Mouse (Mus musculus): ENCODE data around the gene Spryd7. TPM values are rescaled to one million over a fixed set of nuclear protein-coding genes. Genes with fewer than 3 reads are reported as not detected.
A peak's percentile ranks its signal among the peaks of the same experiment; 100 is the strongest.
"Not testable (repeated sequence)": the region's sequence is repeated elsewhere in the genome, so short reads cannot be mapped to it uniquely, and the experiment has no call there.

Gene Spryd7
- polyA plus RNA-seq (2014; fragmentation: Nextera tagmentation; extraction: Ambion mirVana) = 25.7 and 27.8 TPM in 2 replicates

DNA sequence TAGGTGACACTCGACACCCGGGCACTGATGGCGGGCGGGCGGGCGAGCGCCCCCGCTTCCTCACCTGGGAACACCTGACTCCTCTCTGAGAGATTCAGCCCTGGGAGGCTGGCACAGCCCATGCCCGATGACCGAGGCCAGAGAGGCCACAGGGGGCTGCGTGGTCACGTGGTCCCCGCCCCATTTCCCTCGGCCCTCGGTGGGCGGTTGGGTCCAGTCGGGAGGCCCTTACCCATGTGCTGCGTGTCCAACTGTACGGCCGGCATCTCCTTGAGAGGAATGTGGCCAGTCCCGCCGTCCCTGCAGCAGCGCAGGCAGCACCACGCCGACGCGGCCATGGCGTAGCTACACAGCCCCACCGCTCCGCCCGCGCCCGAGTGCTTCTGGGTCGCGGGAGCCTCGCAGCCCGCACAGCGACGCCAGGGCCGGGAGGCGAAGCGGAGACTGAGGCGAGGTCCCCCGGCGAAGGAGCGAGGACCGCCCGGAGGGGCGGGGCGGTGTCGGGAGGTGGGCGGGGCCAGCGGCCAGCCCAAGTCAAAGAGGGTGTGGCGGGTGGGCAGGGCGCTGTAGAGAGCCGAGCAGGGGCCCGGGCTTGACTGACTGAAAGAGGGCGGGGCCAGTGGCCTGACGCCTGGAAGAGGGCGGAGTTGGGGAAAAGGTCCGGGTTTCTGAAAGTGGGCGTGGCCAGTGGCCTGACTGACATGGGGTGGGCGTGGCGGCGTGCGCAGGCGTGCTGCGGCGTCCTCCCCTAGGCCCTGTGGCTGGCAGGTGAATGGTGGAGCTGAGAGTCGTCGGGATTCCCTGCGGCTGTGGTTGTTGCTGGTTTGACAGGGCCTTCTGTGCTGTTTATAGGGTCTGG, at the start of gene Spryd7:
Gene Spryd7, minus strand, starts transcription at position 598 of the 859 bp plus-strand sequence.
- Histone ChIP-seq H3K9ac (ENCODE audit: low read depth, low read length) (peak within 1 kb of the TSS; percentile 69), H3K4me2 (ENCODE audit: low read depth, low read length) (peak within 1 kb of the TSS; percentile 92), H3K4me3 (ENCODE audit: low read depth, low read length) (peak within 1 kb of the TSS; percentile 63), H3K4me1 (ENCODE audit: control insufficient read depth, insufficient read depth, low read length) (no peaks in the 10 kb centered on the region), H3K27me3 (replicated peaks; ENCODE audit: control insufficient read depth, insufficient read depth, low read length) (no peaks in the 10 kb centered on the region), H3K27ac (replicated peaks; ENCODE audit: low read depth, low read length) (peak within 1 kb of the TSS; percentile 70), H3K36me3 (ENCODE audit: control insufficient read depth, insufficient read depth, low read length) (no peaks in the 10 kb centered on the region), H3K9me3 (ENCODE audit: control insufficient read depth, low read length) (0 out of 2 replicates have a peak, but pooled peaks cover under 1% of the 10 kb centered on the region)
- WGBS = 0% methylated on average over 26 of the region's 72 CpGs
- DNase-seq (ENCODE audit: low spot score) (peak; percentile 99), ATAC-seq (ENCODE audit: low read depth) (peak; percentile 98)

DNA sequence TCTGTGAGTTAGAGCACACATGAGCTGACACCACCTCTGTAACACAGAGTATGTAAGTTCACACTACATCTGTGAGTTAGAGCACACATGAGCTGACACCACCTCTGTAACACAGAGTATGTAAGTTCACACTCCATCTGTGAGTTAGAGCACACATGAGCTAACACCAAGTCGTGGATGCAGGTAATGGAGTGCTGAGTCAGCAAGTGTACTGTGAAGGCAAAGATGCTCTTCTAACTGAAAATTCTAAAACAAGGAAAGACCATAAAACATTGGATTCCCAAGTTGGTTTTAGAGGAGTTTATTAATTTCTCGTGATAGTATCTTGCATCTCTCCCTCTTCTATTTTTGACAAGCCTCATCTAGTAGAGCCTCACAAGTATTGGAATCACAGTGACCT, 49.4 kb upstream of the Spryd7 start:
- not testable (repeated sequence) for H3K4me1 ChIP-seq (ENCODE audit: control insufficient read depth, insufficient read depth, low read length)
- WGBS = 87% methylated on average over 2 of the region's 2 CpGs
- peaks cover 41% of the 10 kb centered on the region for H3K36me3 ChIP-seq (ENCODE audit: control insufficient read depth, insufficient read depth, low read length)

DNA sequence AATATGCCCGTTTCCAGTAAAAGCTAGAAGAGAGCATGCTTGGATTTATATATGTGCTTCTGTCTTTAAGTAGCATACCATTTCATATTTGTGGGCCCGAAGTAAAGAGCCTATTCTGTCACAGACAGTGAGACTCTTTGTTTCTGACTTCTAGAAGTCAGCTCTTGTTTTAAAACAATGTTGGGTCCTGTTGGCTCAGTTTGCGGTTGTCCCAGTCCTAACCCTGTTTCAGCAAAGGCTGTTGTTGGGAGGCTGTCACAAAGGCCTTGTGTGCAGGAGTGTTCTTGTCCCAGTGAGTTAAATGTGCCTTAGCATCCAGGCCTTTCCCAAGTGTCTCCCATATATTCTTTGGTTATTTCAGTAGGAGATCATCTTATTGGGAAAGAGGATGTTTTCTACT, 47.4 kb upstream of the Spryd7 start:
- Histone ChIP-seq H3K27ac (replicated peaks; ENCODE audit: low read depth, low read length) (no peak overlapping the region), H3K4me1 (ENCODE audit: control insufficient read depth, insufficient read depth, low read length) (peaks cover 12% of the 10 kb centered on the region; the same call in 1 of the 2 replicates), H3K4me2 (ENCODE audit: low read depth, low read length) (no peak overlapping the region), H3K9ac (ENCODE audit: low read depth, low read length) (no peak overlapping the region), H3K4me3 (ENCODE audit: low read depth, low read length) (no peak overlapping the region), H3K9me3 (ENCODE audit: control insufficient read depth, low read length) (no peaks in the 10 kb centered on the region), H3K27me3 (replicated peaks; ENCODE audit: control insufficient read depth, insufficient read depth, low read length) (no peaks in the 10 kb centered on the region), H3K36me3 (ENCODE audit: control insufficient read depth, insufficient read depth, low read length) (peaks cover 41% of the 10 kb centered on the region)
- ATAC-seq (ENCODE audit: low read depth) (no peak), DNase-seq (ENCODE audit: low spot score) (no peak)
- WGBS = 71% methylated on average over 3 of the region's 3 CpGs

More for the DNA sequence above, 49.4 kb upstream of the Spryd7 start:
- H3K9me3 ChIP-seq (ENCODE audit: control insufficient read depth, low read length); DNase-seq (ENCODE audit: low spot score); H3K9ac ChIP-seq (ENCODE audit: low read depth, low read length); H3K4me3 ChIP-seq (ENCODE audit: low read depth, low read length); H3K27ac ChIP-seq (replicated peaks; ENCODE audit: low read depth, low read length); H3K4me2 ChIP-seq (ENCODE audit: low read depth, low read length); H3K27me3 ChIP-seq (replicated peaks; ENCODE audit: control insufficient read depth, insufficient read depth, low read length); ATAC-seq (ENCODE audit: low read depth): not testable (repeated sequence)

DNA sequence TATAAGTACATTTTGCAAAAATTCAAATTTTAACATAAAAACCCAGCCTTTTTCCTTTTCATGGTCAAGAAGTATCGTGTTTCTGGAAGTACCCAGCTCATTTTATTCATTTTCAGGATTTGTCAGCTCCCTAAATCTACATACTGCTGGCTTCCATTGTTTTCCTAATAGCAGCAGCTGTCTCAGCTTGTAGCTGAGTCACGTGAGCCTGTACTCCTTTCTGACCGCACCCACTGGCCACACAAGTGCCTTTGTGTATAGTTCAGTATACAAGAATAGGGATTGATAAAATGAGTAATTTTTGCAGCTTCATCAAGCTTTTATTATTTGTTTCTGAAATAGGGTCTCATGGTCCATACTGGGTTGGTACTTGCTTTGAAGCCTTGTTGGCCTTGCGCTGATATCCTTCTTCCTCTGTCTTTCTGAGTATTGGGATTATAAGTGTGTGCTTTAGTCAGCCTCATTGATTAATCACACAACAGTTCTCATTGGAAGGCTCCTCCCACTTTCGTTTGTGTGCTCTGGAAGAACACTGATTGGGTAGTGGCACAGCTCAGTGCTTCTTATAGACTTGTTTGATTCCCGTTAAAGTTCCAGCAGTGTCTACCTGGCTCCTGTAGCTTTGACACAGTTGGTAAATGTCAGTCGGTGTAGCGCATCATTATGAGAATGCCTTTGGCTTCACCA, 46.5 kb upstream of the Spryd7 start:
- H3K9ac ChIP-seq (ENCODE audit: low read depth, low read length) = no peak overlapping the region
- peaks cover 41% of the 10 kb centered on the region for H3K36me3 ChIP-seq (ENCODE audit: control insufficient read depth, insufficient read depth, low read length)
- DNase-seq (ENCODE audit: low spot score) (peak; percentile 75), ATAC-seq (ENCODE audit: low read depth) (no peak)
- no peak overlapping the region for H3K27ac ChIP-seq (replicated peaks; ENCODE audit: low read depth, low read length)
- H3K9me3 ChIP-seq (ENCODE audit: control insufficient read depth, low read length) = no peaks in the 10 kb centered on the region
- no peak overlapping the region for H3K4me2 ChIP-seq (ENCODE audit: low read depth, low read length)
- WGBS = 77% methylated on average over 8 of the region's 8 CpGs
- H3K4me1 ChIP-seq (ENCODE audit: control insufficient read depth, insufficient read depth, low read length) = peaks cover 12% of the 10 kb centered on the region; the same call in 1 of the 2 replicates
- no peaks in the 10 kb centered on the region for H3K27me3 ChIP-seq (replicated peaks; ENCODE audit: control insufficient read depth, insufficient read depth, low read length)
- H3K4me3 ChIP-seq (ENCODE audit: low read depth, low read length) = no peak overlapping the region

DNA sequence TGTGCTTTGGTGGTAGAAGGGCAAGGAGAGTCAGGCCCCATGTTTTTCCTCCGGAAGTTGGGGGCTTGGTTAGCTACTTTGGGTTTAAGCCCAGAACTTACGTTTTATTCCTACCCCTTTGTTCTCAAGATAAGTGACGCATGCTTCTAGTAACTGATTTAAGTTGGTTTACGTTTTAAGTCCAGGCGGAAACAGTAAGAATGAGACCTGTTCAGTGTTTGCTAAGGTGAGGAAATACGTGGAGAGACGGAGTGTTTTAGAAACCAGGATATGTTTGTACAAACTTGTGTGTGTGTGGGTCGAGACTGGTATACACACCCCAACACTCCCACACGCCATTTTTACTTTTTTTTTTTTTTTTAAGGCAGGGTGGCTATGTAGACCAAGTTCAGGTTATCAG, 44.7 kb upstream of the Spryd7 start:
- DNase-seq (ENCODE audit: low spot score) (no peak), ATAC-seq (ENCODE audit: low read depth) (no peak)
- 79% methylated on average over 9 of the region's 9 CpGs for WGBS
- H3K27me3 ChIP-seq (replicated peaks; ENCODE audit: control insufficient read depth, insufficient read depth, low read length) = no peaks in the 10 kb centered on the region
- peaks cover 36% of the 10 kb centered on the region for H3K36me3 ChIP-seq (ENCODE audit: control insufficient read depth, insufficient read depth, low read length)
- H3K4me2 ChIP-seq (ENCODE audit: low read depth, low read length) = peak overlapping the region; percentile 62; the same call in 1 of the 2 replicates
- H3K4me1 ChIP-seq (ENCODE audit: control insufficient read depth, insufficient read depth, low read length) = peaks cover 12% of the 10 kb centered on the region; the same call in 1 of the 2 replicates
- H3K4me3 ChIP-seq (ENCODE audit: low read depth, low read length) = no peak overlapping the region
- no peak overlapping the region for H3K9ac ChIP-seq (ENCODE audit: low read depth, low read length)
- no peak overlapping the region for H3K27ac ChIP-seq (replicated peaks; ENCODE audit: low read depth, low read length)
- no peaks in the 10 kb centered on the region for H3K9me3 ChIP-seq (ENCODE audit: control insufficient read depth, low read length)

DNA sequence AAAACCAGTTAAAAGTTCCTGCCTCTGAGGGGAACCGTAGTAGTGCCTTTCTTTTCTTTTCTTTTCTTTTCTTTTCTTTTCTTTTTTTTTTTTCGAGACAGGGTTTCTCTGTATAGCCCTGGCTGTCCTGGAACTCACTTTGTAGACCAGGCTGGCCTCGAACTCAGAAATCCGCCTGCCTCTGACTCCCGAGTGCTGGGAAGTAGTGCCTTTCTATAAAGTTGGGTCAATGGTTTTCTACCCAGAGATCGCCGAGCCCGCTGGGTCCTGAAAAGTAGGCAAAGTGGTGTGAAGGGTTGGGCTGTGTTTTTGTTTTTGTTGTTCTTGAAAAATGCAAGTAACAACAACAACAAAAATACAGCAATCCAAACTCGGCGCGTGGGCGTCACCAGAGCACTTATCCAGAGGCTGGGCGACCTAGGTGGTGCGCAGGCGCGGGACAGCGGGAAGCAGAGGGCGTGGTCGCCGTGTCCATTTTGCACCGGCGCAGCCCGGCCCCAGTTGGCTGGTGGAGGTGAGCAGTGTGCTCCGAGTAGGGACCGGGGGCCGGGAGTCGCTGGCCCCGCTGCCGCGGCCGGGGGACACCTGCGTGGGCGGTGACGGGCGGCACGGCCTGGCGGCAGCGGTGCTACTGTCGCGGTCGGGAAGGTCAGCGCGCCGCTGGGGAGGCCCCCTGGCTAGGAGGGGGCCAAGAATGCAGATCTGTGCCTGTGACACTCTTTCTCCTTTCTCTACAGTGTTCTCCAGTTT, 42.5 kb upstream of the Spryd7 start:
- Histone ChIP-seq H3K4me3 (ENCODE audit: low read depth, low read length) (peak overlapping the region; percentile 83), H3K36me3 (ENCODE audit: control insufficient read depth, insufficient read depth, low read length) (peaks cover 16% of the 10 kb centered on the region), H3K9ac (ENCODE audit: low read depth, low read length) (peak overlapping the region; percentile 79), H3K4me2 (ENCODE audit: low read depth, low read length) (peak overlapping the region; percentile 62), H3K27ac (replicated peaks; ENCODE audit: low read depth, low read length) (peak overlapping the region; percentile 80), H3K9me3 (ENCODE audit: control insufficient read depth, low read length) (no peaks in the 10 kb centered on the region), H3K27me3 (replicated peaks; ENCODE audit: control insufficient read depth, insufficient read depth, low read length) (no peaks in the 10 kb centered on the region), H3K4me1 (ENCODE audit: control insufficient read depth, insufficient read depth, low read length) (peaks cover 12% of the 10 kb centered on the region; the same call in 1 of the 2 replicates)
- 8% methylated on average over 33 of the region's 44 CpGs for WGBS
- DNase-seq (ENCODE audit: low spot score) (peak; percentile 93), ATAC-seq (ENCODE audit: low read depth) (peak; percentile 98)

DNA sequence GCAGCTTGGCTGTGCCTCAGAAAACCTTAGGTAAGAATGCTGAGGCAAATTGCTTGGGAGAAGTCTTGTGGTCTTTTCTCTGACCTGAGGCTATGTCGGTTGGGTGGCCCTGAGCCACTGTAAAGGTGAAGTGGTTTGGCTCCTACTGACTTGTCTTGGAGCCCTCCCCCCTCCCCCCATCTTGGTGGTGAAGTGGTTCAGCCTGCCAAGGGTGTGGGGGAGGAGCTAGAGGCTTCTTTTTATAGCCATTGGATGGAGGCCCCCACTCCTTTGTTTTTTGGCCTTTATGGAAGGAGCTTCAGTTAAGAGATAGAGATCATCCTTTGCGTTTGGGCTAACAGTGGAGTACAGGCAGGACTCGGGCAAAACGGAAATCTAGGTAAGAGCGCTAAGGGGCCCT, 41.3 kb upstream of the Spryd7 start, which contains the start of gene Trim13:
Gene Trim13, plus strand, starts transcription at position 280 of the 400 bp plus-strand sequence.
- peak within 1 kb of the TSS; percentile 62 for H3K4me2 ChIP-seq (ENCODE audit: low read depth, low read length)
- H3K27me3 ChIP-seq (replicated peaks; ENCODE audit: control insufficient read depth, insufficient read depth, low read length) = no peaks in the 10 kb centered on the region
- peaks cover 12% of the 10 kb centered on the region; the same call in 1 of the 2 replicates for H3K4me1 ChIP-seq (ENCODE audit: control insufficient read depth, insufficient read depth, low read length)
- no peak for DNase-seq (ENCODE audit: low spot score)
- 56% methylated on average over 5 of the region's 5 CpGs for WGBS
- peak within 1 kb of the TSS; percentile 79 for H3K9ac ChIP-seq (ENCODE audit: low read depth, low read length)
- no peak within 1 kb of the TSS for H3K27ac ChIP-seq (replicated peaks; ENCODE audit: low read depth, low read length)
- no peaks in the 10 kb centered on the region for H3K9me3 ChIP-seq (ENCODE audit: control insufficient read depth, low read length)
- 0 out of 2 replicates have a peak, but pooled peaks cover 3% of the 10 kb centered on the region for H3K36me3 ChIP-seq (ENCODE audit: control insufficient read depth, insufficient read depth, low read length)
- peak within 1 kb of the TSS; percentile 83 for H3K4me3 ChIP-seq (ENCODE audit: low read depth, low read length)
- ATAC-seq (ENCODE audit: low read depth) = no peak

Measured in embryonic facial prominence, embryonic 14.5 days (tissue).